In genomic region chr4:147940111-147940510, GRCm38 (mm10) we compare ENCODE assay signal across 9 mouse cellular contexts. TPM values are rescaled to one million over a fixed set of nuclear protein-coding genes. Genes with fewer than 3 reads are reported as not detected.
DNase-seq lines count a peak whose midpoint lies in the region; ATAC-seq and TF ChIP-seq lines count a peak whose summit lies in the region.
"Had no signal": no experiment of that assay in that cellular context is flagged by ENCODE, and none has a peak within 500 bp of the region (broad histone marks: within the 10 kb centered on the region; RNA-seq: fewer than 3 reads in every experiment).

No protein-coding gene starts in this region.

- peak overlapping the region; percentile 99 for H3K4me2 ChIP-seq in kidney, embryonic 15.5 days
- H3K4me2 ChIP-seq in heart, postnatal 0 days (ENCODE audit: low read depth, low read length) = peak overlapping the region; percentile 34

- WGBS in kidney, embryonic 15.5 days = 42% methylated on average over 9 of the region's 9 CpGs
- WGBS in heart, postnatal 0 days = 37% methylated on average over 9 of the region's 9 CpGs
- WGBS in macrophage (ENCODE audit: missing documents) = 73% methylated on average over 9 of the region's 9 CpGs

- no peak overlapping the region for H3K9ac ChIP-seq in kidney, embryonic 15.5 days
- H3K9ac ChIP-seq in heart, postnatal 0 days (replicated peaks; ENCODE audit: low read depth, low read length) = no peak overlapping the region

- TF ChIP-seq CTCF in cortical plate, adult 2 months (IDR thresholded peaks at IDR 0.05; ENCODE audit: extremely low read depth, insufficient read depth, low read length) = no peak
- TF ChIP-seq CTCF in heart, postnatal 0 days (IDR thresholded peaks at IDR 0.05; ENCODE audit: low read depth) = no peak

- peak; percentile 1 for ATAC-seq in kidney, embryonic 15.5 days (replicated peaks; ENCODE audit: low FRiP score)
- ATAC-seq in heart, postnatal 0 days (ENCODE audit: insufficient read depth, low read depth) = no peak; the same call in 1 of the 2 replicates

- peak overlapping the region; percentile 88 for H3K27ac ChIP-seq in kidney, embryonic 15.5 days
- H3K27ac ChIP-seq in cortical plate, adult 2 months (ENCODE audit: insufficient read depth, low read length) = peak overlapping the region; percentile 66
- peak overlapping the region; percentile 76 for H3K27ac ChIP-seq in heart, postnatal 0 days (ENCODE audit: low read depth)
- H3K27ac ChIP-seq in macrophage = peak overlapping the region; percentile 96

- H3K4me3 ChIP-seq in kidney, embryonic 15.5 days (replicated peaks) = peak overlapping the region; percentile 94
- H3K4me3 ChIP-seq in cortical plate, adult 2 months (ENCODE audit: insufficient read depth, low read length) = no peak overlapping the region
- H3K4me3 ChIP-seq in heart, postnatal 0 days (ENCODE audit: low read depth, low read length) = 0 out of 2 replicates have a peak overlapping the region, but pooled peaks have one; percentile 98
- no peak overlapping the region for H3K4me3 ChIP-seq in macrophage (ENCODE audit: inconsistent target)

- peaks cover 24% of the 10 kb centered on the region for H3K36me3 ChIP-seq in kidney, embryonic 15.5 days
- peaks cover 23% of the 10 kb centered on the region for H3K36me3 ChIP-seq in heart, postnatal 0 days (replicated peaks; ENCODE audit: control insufficient read depth, insufficient read depth, low read length)
- H3K36me3 ChIP-seq in macrophage (ENCODE audit: inconsistent target) = peaks cover 13% of the 10 kb centered on the region

- H3K4me1 ChIP-seq in kidney, embryonic 15.5 days = peaks cover 68% of the 10 kb centered on the region
- H3K4me1 ChIP-seq in cortical plate, adult 2 months (ENCODE audit: control insufficient read depth, insufficient read depth, low read length) = peaks cover 15% of the 10 kb centered on the region
- H3K4me1 ChIP-seq in heart, postnatal 0 days (ENCODE audit: control insufficient read depth, insufficient read depth) = peaks cover 68% of the 10 kb centered on the region

- H3K79me2 ChIP-seq in macrophage (ENCODE audit: inconsistent target) = peaks cover 53% of the 10 kb centered on the region

- no peak for TF ChIP-seq POLR2A in cortical plate, adult 2 months (IDR thresholded peaks at IDR 0.05; ENCODE audit: extremely low read depth, insufficient read depth, low read length)

- TF ChIP-seq EP300 in heart, postnatal 0 days (IDR thresholded peaks at IDR 0.05; ENCODE audit: low read depth) = no peak

- DNase-seq in kidney, adult 9 months = no peak
- no peak for DNase-seq in heart, postnatal 0 days (ENCODE audit: low spot score)
- no peak for DNase-seq in right cerebral cortex, adult 2 months (ENCODE audit: low spot score in 2 of 2)
- no peak for DNase-seq in adrenal gland, postnatal 4 days (ENCODE audit: low spot score in 2 of 2)
- DNase-seq in right cerebral cortex, postnatal 25 days = no peak

- H3K9me3 ChIP-seq in kidney, embryonic 15.5 days (replicated peaks) = no peaks in the 10 kb centered on the region
- no peaks in the 10 kb centered on the region for H3K9me3 ChIP-seq in heart, postnatal 0 days (replicated peaks; ENCODE audit: control insufficient read depth, low read length)

- H3K27me3 ChIP-seq in kidney, embryonic 15.5 days = no peaks in the 10 kb centered on the region
- no peaks in the 10 kb centered on the region for H3K27me3 ChIP-seq in heart, postnatal 0 days (ENCODE audit: control insufficient read depth, insufficient read depth, low read length)

RNA-seq across cellular contexts. Expression of gene 2510039O18Rik, which starts 0.6 kb away (rescaled TPM):
- polyA plus RNA-seq in kidney, embryonic 15.5 days (2015; fragmentation: Nextera tagmentation; extraction: Ambion mirVana) = 15.3 and 17.0 TPM in 2 replicates
- 33.2 TPM in 2 replicates for polyA plus RNA-seq in cortical plate, adult 2 months (2012; rRNA removed)
- total RNA-seq in heart, postnatal 0 days (2014; rRNA removed; ENCODE audit: low replicate concordance) = 76.2 and 82.2 TPM in 2 replicates
- polyA plus RNA-seq in heart, postnatal 0 days (2015; fragmentation: Nextera tagmentation; extraction: Ambion mirVana) = 8.9 and 10.4 TPM in 2 replicates
- 10 to 100 TPM in 22 of 26 experiments, 1 to 10 TPM in 4; 3.6 to 36.9 (median 22.2) TPM for total RNA-seq in macrophage (2018; cell fraction: chromatin; rRNA removed)
- 10 to 100 TPM; 45.3 to 80.5 (median 62.6) TPM for total RNA-seq in macrophage (2018; cell fraction: cytosol; rRNA removed)
- 100 to 1,000 TPM in 6 of 26 experiments, 10 to 100 TPM in 20; 39.2 to 130 (median 80.1) TPM for total RNA-seq in macrophage (2018; cell fraction: nucleus; rRNA removed)
- 39.1 to 67.9 TPM (median 59.0 TPM) in 3 replicates for polyA plus RNA-seq in macrophage (2018)
- total RNA-seq in adrenal gland, postnatal 4 days (2021) = 10 to 100 TPM; 52.3 to 53.8 TPM

RNA-seq across cellular contexts. Expression of gene Plod1, which starts 3.5 kb away (rescaled TPM):
- polyA plus RNA-seq in kidney, embryonic 15.5 days (2015; fragmentation: Nextera tagmentation; extraction: Ambion mirVana) = 47.2 and 56.0 TPM in 2 replicates
- polyA plus RNA-seq in cortical plate, adult 2 months (2012; rRNA removed) = 21.9 and 24.4 TPM in 2 replicates
- total RNA-seq in heart, postnatal 0 days (2014; rRNA removed; ENCODE audit: low replicate concordance) = 84.0 and 107 TPM in 2 replicates
- polyA plus RNA-seq in heart, postnatal 0 days (2015; fragmentation: Nextera tagmentation; extraction: Ambion mirVana) = 48.9 and 55.6 TPM in 2 replicates
- total RNA-seq in macrophage (2018; cell fraction: chromatin; rRNA removed) = 100 to 1,000 TPM in 14 of 26 experiments, 10 to 100 TPM in 12; 40.1 to 217 (median 115) TPM
- 100 to 1,000 TPM; 112 to 222 (median 172) TPM for total RNA-seq in macrophage (2018; cell fraction: cytosol; rRNA removed)
- total RNA-seq in macrophage (2018; cell fraction: nucleus; rRNA removed) = 100 to 1,000 TPM; 137 to 399 (median 260) TPM
- polyA plus RNA-seq in macrophage (2018) = 144 to 203 TPM (median 190 TPM) in 3 replicates
- 10 to 100 TPM; 39.5 to 46.6 TPM for total RNA-seq in adrenal gland, postnatal 4 days (2021)

RNA-seq across cellular contexts. Expression of gene Mfn2, which starts 35.6 kb away (rescaled TPM):
- 36.9 and 39.0 TPM in 2 replicates for polyA plus RNA-seq in kidney, embryonic 15.5 days (2015; fragmentation: Nextera tagmentation; extraction: Ambion mirVana)
- 101 and 105 TPM in 2 replicates for polyA plus RNA-seq in cortical plate, adult 2 months (2012; rRNA removed)
- total RNA-seq in heart, postnatal 0 days (2014; rRNA removed; ENCODE audit: low replicate concordance) = 251 and 256 TPM in 2 replicates
- polyA plus RNA-seq in heart, postnatal 0 days (2015; fragmentation: Nextera tagmentation; extraction: Ambion mirVana) = 188 and 230 TPM in 2 replicates
- total RNA-seq in macrophage (2018; cell fraction: chromatin; rRNA removed) = 10 to 100 TPM; 11.2 to 44.6 (median 29.1) TPM
- total RNA-seq in macrophage (2018; cell fraction: cytosol; rRNA removed) = 10 to 100 TPM; 30.0 to 43.9 (median 38.2) TPM
- total RNA-seq in macrophage (2018; cell fraction: nucleus; rRNA removed) = 10 to 100 TPM; 17.7 to 45.1 (median 29.2) TPM
- 28.8 to 35.7 TPM (median 29.8 TPM) in 3 replicates for polyA plus RNA-seq in macrophage (2018)
- 100 to 1,000 TPM; 140 to 144 TPM for total RNA-seq in adrenal gland, postnatal 4 days (2021)

RNA-seq across cellular contexts. Expression of gene Nppb, which starts 45.5 kb away (rescaled TPM):
- polyA plus RNA-seq in kidney, embryonic 15.5 days (2015; fragmentation: Nextera tagmentation; extraction: Ambion mirVana) = not detected in 2 replicates
- polyA plus RNA-seq in cortical plate, adult 2 months (2012; rRNA removed) = not detected in 2 replicates
- total RNA-seq in heart, postnatal 0 days (2014; rRNA removed; ENCODE audit: low replicate concordance) = 831 and 1,183 TPM in 2 replicates
- 188 and 473 TPM in 2 replicates for polyA plus RNA-seq in heart, postnatal 0 days (2015; fragmentation: Nextera tagmentation; extraction: Ambion mirVana)
- not detected for total RNA-seq in macrophage (2018; cell fraction: chromatin; rRNA removed)
- total RNA-seq in macrophage (2018; cell fraction: cytosol; rRNA removed) = not detected
- total RNA-seq in macrophage (2018; cell fraction: nucleus; rRNA removed) = not detected
- polyA plus RNA-seq in macrophage (2018) = not detected in 3 replicates
- total RNA-seq in adrenal gland, postnatal 4 days (2021) = under 1 TPM; 0.39 to 0.56 TPM
- total RNA-seq: left cerebral cortex, postnatal 25 days had no signal

Comparison
In these comparisons a context has a peak if more than half of its experiments do, and no peak if none do; other contexts are left out.
1. H3K4me3 ChIP-seq: peak in kidney, embryonic 15.5 days (single experiment) and heart, postnatal 0 days (single experiment); none in cortical plate, adult 2 months (single experiment) and macrophage (single experiment).
2. Peak in every context shown above with its lines, with median percentiles within 50 percentile points of each other: H3K27ac ChIP-seq.